Mouse (Mus musculus): ENCODE measurements around the gene Best2.

Best2 gene

GRCm38 (mm10) chr8:85021514-85022055 is 7.3 kb upstream of the Best2 start:
- DNase-seq, result no peak

GRCm38 (mm10) chr8:85017209-85017608 is 2.9 kb upstream of the Best2 start:
- DNase-seq, result no peak

GRCm38 (mm10) chr8:85016724-85017123 is 2.4 kb upstream of the Best2 start:
- no peak for DNase-seq

GRCm38 (mm10) chr8:85013230-85013840 is 996 bp downstream of the Best2 start:
- peak; percentile 74 for DNase-seq

GRCm38 (mm10) chr8:85011242-85011641 is 3.1 kb downstream of the Best2 start:
- DNase-seq, result no peak

- peak; percentile 69 for DNase-seq
Observed at GRCm38 (mm10) chr8:85007686-85008085, 6.6 kb downstream of the Best2 start.

- DNase-seq, result peak; percentile 91
Observed at GRCm38 (mm10) chr8:84997649-84998295, 16.6 kb downstream of the Best2 start.

GRCm38 (mm10) chr8:84996978-84997377 is 17.4 kb downstream of the Best2 start:
- DNase-seq, result no peak

GRCm38 (mm10) chr8:84995680-84996079 is 18.7 kb downstream of the Best2 start:
- DNase-seq, result no peak

- no peak for DNase-seq
Observed at GRCm38 (mm10) chr8:84994375-84994774, 20.0 kb downstream of the Best2 start.

GRCm38 (mm10) chr8:84990836-84991235 is 23.5 kb downstream of the Best2 start:
- DNase-seq, result peak; percentile 85

- peak; percentile 99 for DNase-seq
Observed at GRCm38 (mm10) chr8:84990349-84990748, 24.0 kb downstream of the Best2 start, which contains the start of gene Hook2. Gene Hook2, plus strand, starts transcription at chr8:84990603.

- peak; percentile 96 for DNase-seq
Observed at GRCm38 (mm10) chr8:84989810-84990209, 24.5 kb downstream of the Best2 start.

- DNase-seq, result peak; percentile 70
Observed at GRCm38 (mm10) chr8:84989311-84989731, 25.0 kb downstream of the Best2 start.

GRCm38 (mm10) chr8:84987903-84988302 is 26.4 kb downstream of the Best2 start:
- no peak for DNase-seq

GRCm38 (mm10) chr8:84987388-84987787 is 26.9 kb downstream of the Best2 start:
- no peak for DNase-seq

GRCm38 (mm10) chr8:84986379-84986945 is 27.9 kb downstream of the Best2 start:
- DNase-seq, result no peak

GRCm38 (mm10) chr8:84985684-84986378 is 28.5 kb downstream of the Best2 start:
- DNase-seq, result peak; percentile 93

- DNase-seq, result peak; percentile 53
Observed at GRCm38 (mm10) chr8:84985049-84985683, 29.2 kb downstream of the Best2 start.

GRCm38 (mm10) chr8:84984294-84985048 is 29.9 kb downstream of the Best2 start:
- peak; percentile 65 for DNase-seq

GRCm38 (mm10) chr8:84982499-84983011 is 31.8 kb downstream of the Best2 start:
- DNase-seq, result no peak
